Mouse (Mus musculus) frontal cortex, adult (tissue): ENCODE data around the gene Cryba4.

ENCODE experiments used
- ATAC-seq: cut with Nextera tagmentation; 2 replicates; pipeline ENCODE4 v1.9.2; 2017; ENCODE audit warnings: mild to moderate bottlenecking, moderate library complexity, mixed read lengths; ENCODE audit not compliant: low TSS enrichment

The Cryba4 gene

GRCm38 (mm10) chr5:112286608-112286983 lies 34.3 kb upstream of the Cryba4 start:
- ATAC-seq = no peak

- ATAC-seq = peak; percentile 47; the same call in 1 of the 2 replicates
These were observed 33.3 kb upstream of the Cryba4 start for GRCm38 (mm10) chr5:112285548-112286085.

- ATAC-seq = no peak
These were observed 31.9 kb upstream of the Cryba4 start for GRCm38 (mm10) chr5:112284203-112284582.

GRCm38 (mm10) chr5:112283543-112284202 lies 31.4 kb upstream of the Cryba4 start:
- ATAC-seq = no peak

GRCm38 (mm10) chr5:112282780-112283482 lies 30.6 kb upstream of the Cryba4 start:
- ATAC-seq = no peak

- ATAC-seq = no peak
These were observed 29.9 kb upstream of the Cryba4 start for GRCm38 (mm10) chr5:112282123-112282779.

- ATAC-seq = no peak
These were observed 29.4 kb upstream of the Cryba4 start for GRCm38 (mm10) chr5:112281676-112282075.

- ATAC-seq = no peak
These were observed 28.7 kb upstream of the Cryba4 start for GRCm38 (mm10) chr5:112280863-112281660.

GRCm38 (mm10) chr5:112280151-112280550 lies 27.8 kb upstream of the Cryba4 start:
- ATAC-seq = no peak

- no peak for ATAC-seq
These were observed 27.1 kb upstream of the Cryba4 start for GRCm38 (mm10) chr5:112279181-112280021.

- no peak for ATAC-seq
These were observed 25.7 kb upstream of the Cryba4 start for GRCm38 (mm10) chr5:112277906-112278470.

- ATAC-seq = peak; percentile 0; the same call in 1 of the 2 replicates
These were observed 24.6 kb upstream of the Cryba4 start for GRCm38 (mm10) chr5:112276907-112277348.

- peak; percentile 85 for ATAC-seq
These were observed 24.1 kb upstream of the Cryba4 start, which contains the start of gene Tpst2 for GRCm38 (mm10) chr5:112276267-112276873. TSS of gene Tpst2 (plus strand) at chr5:112276691.

- no peak for ATAC-seq
These were observed 22.9 kb upstream of the Cryba4 start for GRCm38 (mm10) chr5:112275021-112275804.

- ATAC-seq = no peak
These were observed 21.6 kb upstream of the Cryba4 start for GRCm38 (mm10) chr5:112273746-112274463.

- ATAC-seq = no peak
These were observed 20.6 kb upstream of the Cryba4 start for GRCm38 (mm10) chr5:112272934-112273333.

GRCm38 (mm10) chr5:112270764-112271541 lies 18.6 kb upstream of the Cryba4 start:
- peak; percentile 50; the same call in 1 of the 2 replicates for ATAC-seq
